Mouse (Mus musculus): ENCODE results near the gene Exoc3.

DNA sequence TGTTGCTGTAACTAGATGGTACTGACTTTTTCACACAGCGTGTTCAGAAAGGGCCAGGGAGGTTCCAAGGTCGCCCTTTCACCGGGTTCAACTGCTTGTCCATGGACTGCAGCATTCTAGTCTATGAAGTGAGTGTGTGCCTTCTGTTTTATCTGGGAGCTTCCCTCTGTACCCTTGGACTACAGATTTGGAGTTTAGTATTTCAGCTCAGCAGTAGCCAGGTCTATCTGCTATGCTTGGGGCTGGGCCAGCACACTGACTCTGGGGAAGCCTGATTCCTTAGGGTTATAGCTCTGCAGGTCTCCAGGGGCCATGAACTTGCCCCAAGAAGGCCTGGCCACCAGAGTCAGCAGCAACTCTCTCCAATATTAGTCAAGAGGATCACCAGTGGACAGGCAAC is 85.9 kb downstream of the Exoc3 start:
- TF ChIP-seq TAL1 (IDR thresholded peaks at IDR 0.05; ENCODE audit: low read length) (no peak), GATA1 (IDR thresholded peaks at IDR 0.05; ENCODE audit: low read length) (no peak)
